Mouse (Mus musculus): ENCODE data around the gene Ahcyl1. TPM values are rescaled to one million over a fixed set of nuclear protein-coding genes. Genes with fewer than 3 reads are reported as not detected.
"Not testable (repeated sequence)": the region's sequence is repeated elsewhere in the genome, so short reads cannot be mapped to it uniquely, and the experiment has no call there.

Ahcyl1 gene
- polyA plus RNA-seq, 1 experiment: 38.4 TPM

DNA sequence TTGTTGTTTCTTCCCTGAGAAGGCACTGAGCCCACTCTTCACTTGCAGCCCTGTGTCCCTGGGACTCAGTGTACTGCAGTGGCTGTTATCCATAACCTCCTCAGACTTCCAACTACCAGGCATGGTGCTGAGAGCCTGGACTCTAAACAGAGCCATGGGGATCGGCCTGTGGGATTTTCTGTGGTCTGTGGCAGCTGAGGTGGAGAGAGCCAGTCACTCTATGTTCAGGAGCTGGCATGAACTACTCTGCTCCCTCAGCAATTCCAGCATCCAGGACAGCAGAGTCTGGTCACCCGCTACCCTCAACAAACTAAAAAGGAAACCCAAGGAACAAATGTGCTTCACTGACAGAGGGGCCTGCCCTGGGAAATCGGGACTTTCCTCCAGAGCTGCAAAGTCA is 43.1 kb upstream of the Ahcyl1 start:
- 60% methylated on average over 3 of the region's 3 CpGs for whole genome bisulfite sequencing
- TF ChIP-seq CTCF (IDR thresholded peaks at IDR 0.05; ENCODE audit: control insufficient read depth, insufficient read depth, low read length) (no peak), POLR2A (IDR thresholded peaks at IDR 0.05; ENCODE audit: borderline replicate concordance, control insufficient read depth, low read depth, low read length) (no peak)
- no peak overlapping the region for H3K4me3 ChIP-seq (replicated peaks; ENCODE audit: control insufficient read depth, low read depth, low read length)
- H3K27ac ChIP-seq (ENCODE audit: control insufficient read depth, insufficient read depth, low read depth, low read length, poor library complexity): no peak overlapping the region
- no peaks in the 10 kb centered on the region for H3K4me1 ChIP-seq (ENCODE audit: control insufficient read depth, insufficient read depth, low read length)

DNA sequence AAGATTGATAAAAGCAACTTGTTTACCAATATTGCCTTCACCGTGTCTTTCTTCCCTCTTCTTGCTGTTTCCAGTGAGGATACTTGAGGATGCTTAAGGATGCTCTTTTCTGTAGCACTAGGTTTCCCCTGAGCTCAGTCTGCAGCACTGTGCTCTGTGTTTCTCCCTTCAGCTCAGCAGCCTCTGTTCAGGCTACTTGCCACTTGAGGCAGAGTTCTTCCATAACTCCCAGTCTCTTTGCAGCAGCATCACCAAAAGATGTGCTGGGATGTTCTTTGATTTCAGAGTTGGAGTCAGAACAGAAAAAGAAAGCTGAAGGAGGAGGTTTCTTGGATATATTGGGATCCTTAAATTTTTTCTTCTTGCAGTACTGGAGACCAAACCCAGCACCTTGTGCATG is 42.3 kb upstream of the Ahcyl1 start:
- no peak for TF ChIP-seq POLR2A (IDR thresholded peaks at IDR 0.05; ENCODE audit: borderline replicate concordance, control insufficient read depth, low read depth, low read length)
- TF ChIP-seq CTCF (IDR thresholded peaks at IDR 0.05; ENCODE audit: control insufficient read depth, insufficient read depth, low read length): no peak
- 64% methylated on average over 1 of the region's 1 CpGs for WGBS
- H3K4me1 ChIP-seq (ENCODE audit: control insufficient read depth, insufficient read depth, low read length): no peaks in the 10 kb centered on the region
- no peak overlapping the region for H3K4me3 ChIP-seq (replicated peaks; ENCODE audit: control insufficient read depth, low read depth, low read length)
- no peak overlapping the region for H3K27ac ChIP-seq (ENCODE audit: control insufficient read depth, insufficient read depth, low read depth, low read length, poor library complexity)

DNA sequence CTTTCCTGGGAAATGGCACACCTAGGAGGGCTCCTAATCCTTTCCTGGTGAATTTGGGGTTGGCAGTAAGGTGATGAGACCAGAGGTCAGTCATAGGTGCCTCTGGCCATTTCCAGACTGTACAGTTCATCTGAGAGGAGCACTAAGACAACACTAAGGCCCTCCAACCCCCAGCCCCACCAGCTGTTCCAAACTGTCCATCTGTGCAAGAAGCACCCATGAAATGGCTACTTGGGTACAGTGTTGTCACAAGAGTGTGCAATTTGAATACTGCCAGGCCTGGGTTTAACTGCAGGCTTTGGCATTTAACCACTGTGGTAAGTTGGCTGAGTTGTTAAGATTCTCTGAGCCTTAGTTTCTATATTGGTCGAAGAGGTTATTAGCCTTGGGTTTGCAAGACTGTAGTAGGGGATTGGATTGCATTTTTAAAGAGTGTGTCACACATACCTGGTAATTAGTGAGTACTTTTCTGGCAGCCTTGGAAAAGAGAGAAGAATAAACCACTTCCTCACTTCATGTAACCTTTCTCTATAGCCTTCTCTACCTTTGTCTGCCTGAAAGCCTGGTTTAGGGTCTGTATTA is 41.3 kb upstream of the Ahcyl1 start:
- H3K27ac ChIP-seq (ENCODE audit: control insufficient read depth, insufficient read depth, low read depth, low read length, poor library complexity): no peak overlapping the region
- WGBS: 65% methylated on average over 1 of the region's 1 CpGs
- no peaks in the 10 kb centered on the region for H3K4me1 ChIP-seq (ENCODE audit: control insufficient read depth, insufficient read depth, low read length)

DNA sequence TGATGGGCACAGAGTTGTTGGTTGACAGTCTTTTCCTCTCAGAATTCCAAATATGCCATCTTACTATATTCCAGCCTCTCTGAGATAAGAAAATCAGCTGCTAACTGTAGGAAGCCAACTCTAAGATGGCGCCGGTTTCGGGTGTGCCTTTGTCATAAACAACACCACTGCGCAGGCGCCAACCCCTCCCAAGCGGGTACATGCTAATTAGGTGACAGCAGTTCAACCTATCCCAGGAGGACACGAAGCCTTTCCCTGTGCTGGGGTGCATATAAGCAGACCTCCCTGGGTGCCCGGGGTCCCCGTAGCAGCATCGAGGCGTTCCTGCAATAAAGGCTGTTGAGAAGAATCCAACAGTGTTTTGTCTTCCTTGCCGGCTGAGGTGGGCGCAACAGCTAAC is 39.3 kb upstream of the Ahcyl1 start:
- H3K4me3 ChIP-seq (replicated peaks; ENCODE audit: control insufficient read depth, low read depth, low read length); H3K27ac ChIP-seq (ENCODE audit: control insufficient read depth, insufficient read depth, low read depth, low read length, poor library complexity); H3K4me1 ChIP-seq (ENCODE audit: control insufficient read depth, insufficient read depth, low read length): not testable (repeated sequence)
- WGBS: 91% methylated on average over 13 of the region's 13 CpGs

More for the DNA sequence above, 41.3 kb upstream of the Ahcyl1 start:
- H3K4me3 ChIP-seq (replicated peaks; ENCODE audit: control insufficient read depth, low read depth, low read length): no peak overlapping the region
- TF ChIP-seq POLR2A (IDR thresholded peaks at IDR 0.05; ENCODE audit: borderline replicate concordance, control insufficient read depth, low read depth, low read length) (no peak), CTCF (IDR thresholded peaks at IDR 0.05; ENCODE audit: control insufficient read depth, insufficient read depth, low read length) (no peak)

DNA sequence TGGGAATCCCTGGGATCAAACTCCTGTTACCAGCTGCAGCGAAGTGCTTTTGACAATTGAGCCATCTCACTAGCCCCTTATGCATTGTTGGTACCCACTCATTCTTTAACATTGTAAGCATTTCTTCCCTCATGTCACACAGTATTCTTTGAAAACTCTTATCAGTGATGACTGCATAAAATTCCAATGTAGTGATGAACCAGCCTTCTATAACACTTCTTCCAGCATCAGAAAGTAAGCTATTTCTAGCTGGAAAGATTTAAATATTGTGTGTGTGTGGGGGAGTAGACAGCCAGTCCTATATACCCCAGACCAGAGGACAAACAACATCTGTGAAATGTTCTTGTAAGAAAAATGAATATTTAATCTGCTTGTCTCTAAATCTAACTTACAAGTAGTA is 37.0 kb upstream of the Ahcyl1 start:
- Histone ChIP-seq H3K4me1 (ENCODE audit: control insufficient read depth, insufficient read depth, low read length) (no peaks in the 10 kb centered on the region), H3K4me3 (replicated peaks; ENCODE audit: control insufficient read depth, low read depth, low read length) (no peak overlapping the region), H3K27ac (ENCODE audit: control insufficient read depth, insufficient read depth, low read depth, low read length, poor library complexity) (no peak overlapping the region)
- WGBS: 88% methylated on average over 1 of the region's 1 CpGs
- no peak for TF ChIP-seq CTCF (IDR thresholded peaks at IDR 0.05; ENCODE audit: control insufficient read depth, insufficient read depth, low read length)
- no peak for TF ChIP-seq POLR2A (IDR thresholded peaks at IDR 0.05; ENCODE audit: borderline replicate concordance, control insufficient read depth, low read depth, low read length)

DNA sequence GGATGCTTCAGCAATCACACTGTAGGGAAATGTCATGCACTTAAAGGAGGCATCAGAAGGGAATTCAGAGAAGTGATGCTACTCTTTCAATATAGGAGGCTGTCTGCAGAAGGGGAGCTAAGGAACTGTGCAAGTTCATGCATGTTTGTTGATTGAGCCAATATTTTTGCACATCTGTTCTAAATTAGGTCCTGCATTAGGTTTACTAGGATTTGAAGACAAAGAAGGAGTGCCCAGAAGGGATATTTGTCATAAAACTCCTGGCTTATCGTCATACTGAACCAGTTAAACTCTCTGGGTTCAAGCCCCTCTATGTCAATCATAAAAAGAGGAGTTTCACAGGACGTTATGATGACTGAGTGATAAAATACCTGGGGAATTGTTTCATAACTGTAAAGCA is 33.9 kb upstream of the Ahcyl1 start:
- TF ChIP-seq POLR2A (IDR thresholded peaks at IDR 0.05; ENCODE audit: borderline replicate concordance, control insufficient read depth, low read depth, low read length): no peak
- no peak for TF ChIP-seq CTCF (IDR thresholded peaks at IDR 0.05; ENCODE audit: control insufficient read depth, insufficient read depth, low read length)
- no peak overlapping the region for H3K27ac ChIP-seq (ENCODE audit: control insufficient read depth, insufficient read depth, low read depth, low read length, poor library complexity)
- 73% methylated on average over 2 of the region's 2 CpGs for WGBS
- H3K4me1 ChIP-seq (ENCODE audit: control insufficient read depth, insufficient read depth, low read length): no peaks in the 10 kb centered on the region
- H3K4me3 ChIP-seq (replicated peaks; ENCODE audit: control insufficient read depth, low read depth, low read length): no peak overlapping the region

DNA sequence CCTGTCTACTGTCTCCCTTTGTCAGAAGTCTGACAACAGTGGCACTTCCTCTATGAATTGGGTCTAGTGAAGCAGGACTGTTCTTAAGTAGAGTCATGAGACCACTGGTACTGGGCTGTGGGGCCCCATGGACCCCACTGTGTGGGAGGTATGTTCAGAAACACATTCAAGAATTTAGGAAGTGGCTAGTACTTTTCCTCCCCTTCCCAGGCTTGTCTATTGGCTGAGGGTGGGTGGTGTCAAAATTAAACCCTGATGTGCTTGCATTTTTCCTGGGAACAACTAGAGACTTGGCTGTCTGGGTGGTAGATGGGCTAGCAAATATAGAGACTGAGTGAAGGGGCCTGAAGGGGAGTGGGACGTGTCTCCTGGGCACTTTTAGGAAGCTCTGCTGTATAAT is 32.1 kb upstream of the Ahcyl1 start:
- 60% methylated on average over 1 of the region's 1 CpGs for WGBS
- no peak overlapping the region for H3K4me3 ChIP-seq (replicated peaks; ENCODE audit: control insufficient read depth, low read depth, low read length)
- no peak overlapping the region for H3K27ac ChIP-seq (ENCODE audit: control insufficient read depth, insufficient read depth, low read depth, low read length, poor library complexity)
- no peak for TF ChIP-seq CTCF (IDR thresholded peaks at IDR 0.05; ENCODE audit: control insufficient read depth, insufficient read depth, low read length)
- H3K4me1 ChIP-seq (ENCODE audit: control insufficient read depth, insufficient read depth, low read length): no peaks in the 10 kb centered on the region

DNA sequence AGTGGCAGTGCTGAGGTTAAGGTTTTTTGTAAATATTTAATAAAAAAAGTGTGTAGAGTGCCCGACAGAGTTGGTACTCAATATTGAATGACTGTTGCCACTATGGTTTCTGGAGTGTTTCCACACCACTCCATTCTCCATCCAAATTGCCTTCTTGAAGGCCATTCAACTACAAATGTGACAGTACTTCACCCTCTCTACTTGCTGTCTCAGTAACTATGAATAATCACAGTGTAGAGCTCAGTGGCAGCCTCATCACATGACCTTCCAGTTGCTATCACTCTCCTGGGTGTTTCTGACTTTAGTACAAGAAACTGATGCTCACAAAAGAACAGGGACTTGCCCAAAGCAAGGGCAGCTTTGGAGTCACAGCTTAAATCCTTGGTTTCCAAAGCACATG is 19.6 kb upstream of the Ahcyl1 start:
- Histone ChIP-seq H3K27ac (ENCODE audit: control insufficient read depth, insufficient read depth, low read depth, low read length, poor library complexity) (no peak overlapping the region), H3K4me3 (replicated peaks; ENCODE audit: control insufficient read depth, low read depth, low read length) (no peak overlapping the region), H3K4me1 (ENCODE audit: control insufficient read depth, insufficient read depth, low read length) (no peaks in the 10 kb centered on the region)
- WGBS: 76% methylated on average over 1 of the region's 1 CpGs
- TF ChIP-seq CTCF (IDR thresholded peaks at IDR 0.05; ENCODE audit: control insufficient read depth, insufficient read depth, low read length) (no peak), POLR2A (IDR thresholded peaks at IDR 0.05; ENCODE audit: borderline replicate concordance, control insufficient read depth, low read depth, low read length) (no peak)

DNA sequence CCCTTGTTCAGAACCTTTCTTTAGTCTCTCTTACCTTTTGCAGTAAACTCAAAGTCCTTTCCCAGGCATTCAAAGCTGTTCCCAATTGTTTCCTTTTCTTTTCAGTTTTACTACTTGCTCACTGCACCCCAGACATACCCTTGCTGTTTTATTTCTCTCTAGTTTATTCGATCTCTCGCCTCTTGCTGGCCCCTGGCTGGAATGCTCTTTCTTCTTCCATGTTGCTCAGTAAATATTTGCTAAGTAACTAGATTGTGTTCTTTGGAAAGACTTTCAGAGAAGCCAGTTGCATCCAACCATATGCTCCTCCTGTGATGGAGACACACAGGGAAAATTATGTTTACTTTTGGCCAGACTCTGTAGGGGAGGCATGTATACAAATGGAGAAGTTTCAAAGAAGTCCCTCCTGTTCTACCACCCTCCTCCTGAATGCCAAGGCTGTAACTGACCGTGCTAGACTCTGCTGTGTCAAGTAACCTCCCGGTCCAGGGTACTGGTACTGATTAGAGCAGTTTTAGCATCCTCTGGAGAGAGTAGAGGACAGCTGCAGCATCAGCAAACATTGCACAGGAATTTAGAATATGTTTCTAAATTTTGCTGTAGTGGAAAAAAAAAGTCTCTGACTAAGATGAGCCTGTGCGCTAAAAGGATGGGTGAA is 18.0 kb upstream of the Ahcyl1 start:
- H3K4me3 ChIP-seq (replicated peaks; ENCODE audit: control insufficient read depth, low read depth, low read length): no peak overlapping the region
- no peak overlapping the region for H3K27ac ChIP-seq (ENCODE audit: control insufficient read depth, insufficient read depth, low read depth, low read length, poor library complexity)
- H3K4me1 ChIP-seq (ENCODE audit: control insufficient read depth, insufficient read depth, low read length): no peaks in the 10 kb centered on the region
- TF ChIP-seq POLR2A (IDR thresholded peaks at IDR 0.05; ENCODE audit: borderline replicate concordance, control insufficient read depth, low read depth, low read length): no peak
- 70% methylated on average over 5 of the region's 5 CpGs for WGBS
